Mouse (Mus musculus) testis, adult 2 months (tissue): Measurements from ENCODE around the gene Sec24c.

Experiments used
- CTCF ChIP-seq: fragments of 200-500 bp; IDR thresholded peaks from 2 replicates; pipeline ENCODE4 v1.5.1; 2012; ENCODE audit warnings: low read depth, mild to moderate bottlenecking, inconsistent platforms, low read length, moderate library complexity; ENCODE audit not compliant: control insufficient read depth, insufficient read depth, insufficient replicate concordance
- POLR2A ChIP-seq: fragments of 200-500 bp; IDR thresholded peaks from 2 replicates; pipeline ENCODE4 v1.6.1; 2012; ENCODE audit warnings: low read depth, mild to moderate bottlenecking, inconsistent platforms, low read length, moderate library complexity; ENCODE audit not compliant: control insufficient read depth

DNA sequence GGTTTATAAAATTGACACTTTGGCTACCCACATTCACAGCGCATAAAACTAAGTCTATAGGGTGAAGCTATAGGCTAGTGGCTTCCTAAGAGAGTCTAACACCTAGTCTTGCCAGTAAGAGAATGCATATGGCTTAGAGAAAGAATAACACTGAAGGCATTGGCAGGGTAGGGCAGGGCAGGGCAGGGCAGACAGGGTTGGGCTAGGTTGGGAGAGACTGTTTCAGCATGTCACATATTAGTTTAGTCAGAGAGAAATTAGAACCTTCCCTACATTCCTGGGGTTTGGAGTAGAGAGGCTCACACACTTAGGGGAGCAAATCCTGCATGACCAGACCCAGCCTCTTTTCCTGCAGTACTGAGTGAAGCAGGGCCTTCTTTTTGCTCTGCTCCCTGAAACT is 6.6 kb upstream of the Sec24c start:
- TF ChIP-seq POLR2A (no peak), CTCF (no peak)
